Mouse (Mus musculus): ENCODE measurements around the gene Tmem119. TPM values are rescaled to one million over a fixed set of nuclear protein-coding genes. Genes with fewer than 3 reads are reported as not detected.

Gene Tmem119
- 6.4 and 11.3 TPM in 2 replicates for polyA plus RNA-seq (2012)

DNA sequence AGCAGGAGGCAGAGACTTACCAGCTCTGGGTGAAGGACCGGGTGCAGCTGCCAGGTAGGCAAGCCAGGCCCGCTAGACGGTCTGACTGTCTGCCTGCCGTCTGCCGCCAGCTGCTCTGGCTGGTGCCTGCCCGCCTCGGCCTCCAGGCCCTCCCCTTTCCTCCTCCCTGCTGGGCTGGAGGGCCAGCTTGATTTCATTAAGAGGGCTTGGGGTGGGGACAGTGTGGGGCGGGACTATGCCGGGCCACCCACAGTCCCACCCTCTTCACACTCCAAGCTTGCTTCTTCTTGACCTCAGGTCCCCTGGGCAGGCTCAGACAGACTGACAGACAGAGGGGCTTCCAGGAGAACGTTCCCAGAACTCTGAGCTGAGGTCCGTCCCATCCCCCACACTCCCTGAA, at the start of gene Tmem119:
Gene Tmem119 (minus strand): TSS at position 237 of the 400 bp plus-strand sequence.

DNA sequence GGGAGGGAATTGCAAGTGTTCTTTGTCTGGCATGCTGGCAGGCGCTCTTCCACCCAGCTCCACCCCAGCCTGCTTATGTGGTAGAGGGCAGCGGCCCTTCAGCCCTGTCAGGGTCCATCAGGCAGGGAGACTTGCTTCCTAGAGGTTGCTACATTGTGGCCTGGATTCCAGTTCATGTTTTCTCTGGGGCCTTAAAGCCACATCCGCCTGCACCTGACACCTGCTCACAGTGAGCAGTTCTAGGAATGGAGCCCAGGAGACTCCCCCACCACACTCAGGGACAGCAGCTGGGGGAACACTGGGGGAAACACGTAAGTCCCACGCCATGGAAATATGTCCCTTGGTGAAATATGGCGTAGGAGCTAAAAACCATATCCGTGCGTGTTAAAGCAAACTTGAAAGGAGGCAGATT, 32.2 kb upstream of the Tmem119 start, which contains the start of gene Selplg:
Gene Selplg (minus strand): TSS at position 155 of the 412 bp plus-strand sequence.

DNA sequence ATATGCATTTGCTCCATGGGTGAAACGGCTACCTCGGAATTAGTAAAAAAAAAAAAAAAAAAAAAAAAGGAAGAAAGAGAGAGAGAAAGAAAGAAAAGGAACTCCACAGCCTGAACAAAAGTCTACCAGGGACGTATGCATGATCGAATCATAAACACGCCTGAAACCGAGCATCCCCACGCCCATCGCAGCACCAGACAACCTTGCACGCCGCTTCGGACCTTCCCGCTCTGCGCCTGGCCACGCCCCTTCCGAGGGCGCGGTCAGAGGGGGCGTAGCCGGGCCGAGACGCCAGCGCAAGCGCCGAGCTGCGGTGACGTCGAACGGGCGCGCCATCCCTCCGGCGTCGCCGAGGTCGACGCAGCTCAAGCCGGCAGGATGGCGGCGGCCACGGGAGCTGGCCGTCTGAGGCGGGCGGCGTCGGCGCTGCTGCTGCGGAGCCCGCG, 27.8 kb downstream of the Tmem119 start, which contains the start of the genes Sart3 and Iscu:
Gene Sart3 (minus strand): TSS at position 61 of the 446 bp plus-strand sequence.
Gene Iscu (plus strand): TSS at position 299 of the 446 bp plus-strand sequence.

Other genes starting within 250 kb of the Tmem119 start
- gene Cmklr1, start 150.1 kb downstream of the Tmem119 start, polyA plus RNA-seq (2012) = 0.16 and 0.39 TPM in 2 replicates
- not detected in 2 replicates for gene 1700069L16Rik, start 75.7 kb downstream of the Tmem119 start, polyA plus RNA-seq (2012)
- gene Ficd, start 64.7 kb downstream of the Tmem119 start, polyA plus RNA-seq (2012) = 2.9 and 3.0 TPM in 2 replicates
- 32.5 and 52.4 TPM in 2 replicates for gene Sart3, start 28.0 kb downstream of the Tmem119 start, polyA plus RNA-seq (2012)
- 69.6 and 75.8 TPM in 2 replicates for gene Iscu, start 27.8 kb downstream of the Tmem119 start, polyA plus RNA-seq (2012)
- 613 and 855 TPM in 2 replicates for gene Selplg, start 32.1 kb upstream of the Tmem119 start, polyA plus RNA-seq (2012)
- 39.9 and 42.0 TPM in 2 replicates for gene Coro1c, start 108.2 kb upstream of the Tmem119 start, polyA plus RNA-seq (2012)
- 10.6 and 13.3 TPM in 2 replicates for gene Ssh1, start 193.4 kb upstream of the Tmem119 start, polyA plus RNA-seq (2012)
- not detected in 2 replicates for gene Dao, start 203.2 kb upstream of the Tmem119 start, polyA plus RNA-seq (2012)

Data from megakaryocyte-erythroid progenitor cell, adult 5 weeks (primary cell).